Mouse (Mus musculus) skeletal muscle tissue, adult 2 months (tissue): ENCODE measurements around the gene N4bp2l2.

Experiments used
- DNase-seq: peaks from one replicate; pipeline ENCODE4 v3.0.0-alpha.2; 2012; ENCODE audit warnings: low read depth, low spot score

N4bp2l2 gene

DNA sequence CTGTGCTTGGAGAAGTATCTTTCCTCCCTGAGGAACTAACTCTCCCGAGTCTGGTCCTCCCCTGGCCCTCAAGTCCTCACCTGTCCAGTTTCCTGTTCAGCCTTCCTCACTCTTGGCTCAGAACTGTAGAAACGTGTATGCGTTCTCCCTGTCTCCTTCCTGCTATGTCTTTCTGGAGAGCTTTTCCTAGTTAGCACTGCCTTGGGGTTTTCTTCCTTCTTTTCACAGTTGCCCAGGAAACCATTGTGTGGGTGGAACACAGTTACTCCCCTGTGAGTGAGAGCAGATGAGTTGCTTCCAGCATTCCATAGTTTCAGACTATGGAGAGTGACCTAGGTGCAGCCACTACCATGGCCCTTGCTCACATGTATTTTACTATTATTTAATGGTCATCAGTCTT lies 99.8 kb downstream of the N4bp2l2 start:
- DNase-seq: no peak

DNA sequence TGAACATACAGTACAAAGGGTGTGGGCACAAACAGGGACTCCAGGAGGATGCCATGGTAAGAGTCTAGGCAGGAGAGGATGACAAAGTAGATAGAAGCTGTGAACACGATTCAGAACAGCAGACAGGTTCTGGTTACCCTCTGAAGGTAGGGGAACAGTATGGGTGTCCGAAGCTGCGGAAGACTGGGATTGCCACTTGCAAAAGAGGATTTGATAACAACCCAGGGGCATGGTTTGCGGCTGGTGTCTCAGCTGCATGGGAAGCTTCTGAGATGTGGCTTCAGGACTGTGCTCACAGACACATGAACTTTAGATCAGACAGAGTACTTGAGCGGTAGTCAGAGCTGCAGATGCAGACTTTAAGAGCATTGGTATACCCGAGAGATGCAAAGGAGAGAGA lies 101.6 kb downstream of the N4bp2l2 start:
- no peak for DNase-seq

DNA sequence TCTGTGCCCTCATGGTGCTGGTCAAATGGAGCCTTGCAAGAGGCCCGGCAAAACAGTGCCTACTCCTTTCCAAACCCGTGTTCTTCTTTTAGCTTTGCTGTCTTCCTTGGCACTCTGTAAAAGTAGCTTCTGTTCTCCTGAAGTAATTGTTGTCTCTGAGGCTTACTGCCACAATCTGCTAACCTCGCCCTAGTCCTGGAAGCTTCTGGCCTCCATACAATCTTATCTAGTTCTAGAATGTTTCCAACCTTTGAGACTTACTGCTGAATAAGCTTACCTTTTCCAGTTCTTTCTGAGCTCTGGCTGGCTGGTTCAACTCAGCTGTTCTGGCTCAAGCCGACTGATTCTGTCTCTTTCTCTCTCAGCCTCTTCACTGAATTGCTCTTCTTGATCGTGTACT lies 104.2 kb downstream of the N4bp2l2 start:
- DNase-seq: no peak

DNA sequence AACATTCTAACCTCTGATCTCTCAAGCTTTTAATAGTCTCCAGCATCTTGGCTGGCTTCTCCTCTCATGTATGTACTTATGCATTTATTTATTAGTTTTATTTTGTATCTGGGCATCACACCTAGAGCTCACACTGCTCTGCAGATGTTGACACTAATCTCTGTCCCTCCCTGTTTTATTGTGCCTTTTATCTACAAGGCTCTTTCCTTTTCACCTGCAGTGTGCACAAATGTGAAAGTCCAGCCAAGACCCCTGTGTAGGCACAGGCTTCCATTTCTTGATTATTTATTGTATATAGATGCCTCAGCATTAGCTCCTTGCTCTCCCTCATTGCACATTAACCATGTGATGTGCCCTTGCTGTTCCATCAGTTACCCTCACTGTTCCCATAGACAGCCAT lies 104.6 kb downstream of the N4bp2l2 start:
- DNase-seq: no peak

DNA sequence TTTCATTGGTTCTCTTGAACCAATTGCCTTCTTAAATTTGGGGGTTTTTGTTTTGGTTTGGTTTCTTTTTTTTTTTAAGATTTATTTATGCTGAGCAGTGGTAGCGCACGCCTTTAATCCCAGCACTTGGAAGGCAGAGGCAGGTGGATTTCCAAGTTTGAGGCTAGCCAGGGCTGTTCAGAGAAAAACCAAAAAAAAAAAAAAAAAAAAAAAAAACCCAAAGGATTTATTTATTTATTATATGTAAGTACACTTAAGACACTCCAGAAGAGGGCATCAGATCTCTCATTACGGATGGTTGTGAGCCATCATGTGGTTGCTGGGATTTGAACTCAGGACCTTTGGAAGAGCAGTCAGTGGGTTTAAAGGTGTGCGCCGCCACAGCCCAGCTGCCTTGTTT lies 105.1 kb downstream of the N4bp2l2 start:
- DNase-seq: no peak

DNA sequence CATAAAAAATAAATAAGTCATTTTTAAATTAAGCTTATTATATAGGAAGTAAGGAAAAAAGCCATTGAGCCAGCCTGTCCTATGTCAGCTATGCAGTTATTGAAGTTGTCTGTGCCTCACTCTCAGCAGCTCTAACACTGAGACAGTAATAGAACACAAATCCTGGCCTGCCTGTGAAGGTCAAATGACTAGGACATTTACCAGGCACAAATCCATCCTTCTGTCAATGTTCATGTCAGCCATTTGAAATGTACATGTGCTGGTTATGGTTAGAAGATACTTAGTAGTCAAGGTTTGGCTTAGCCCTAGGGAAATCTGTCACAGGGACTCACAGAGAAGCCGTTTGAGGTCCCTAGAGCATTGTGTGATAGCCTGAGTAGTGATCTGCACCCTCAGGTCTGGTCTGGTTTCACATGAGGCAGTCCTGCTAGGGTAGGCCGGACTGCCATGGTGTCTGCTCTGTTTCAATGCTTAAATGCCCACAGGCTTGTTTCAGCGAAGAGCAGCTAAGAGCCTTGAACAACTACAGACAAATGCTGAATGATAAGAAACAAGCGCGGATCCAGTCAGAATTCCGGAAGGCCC lies 106.4 kb downstream of the N4bp2l2 start:
- no peak for DNase-seq
